8 mouse cellular contexts compared by ENCODE assay signal in genomic region chr1:171036550-171037324, GRCm38 (mm10). TPM values are rescaled to one million over a fixed set of nuclear protein-coding genes. Genes with fewer than 3 reads are reported as not detected.
DNase-seq lines count a peak whose midpoint lies in the region; ATAC-seq and TF ChIP-seq lines count a peak whose summit lies in the region.

No protein-coding gene starts in this region.

- ATAC-seq in heart, embryonic 13.5 days (ENCODE audit: extremely low read depth, insufficient number of reproducible peaks, low FRiP score, low TSS enrichment), result no peak
- no peak for ATAC-seq in kidney, postnatal 0 days (replicated peaks; ENCODE audit: low FRiP score, low read depth)
- no peak for ATAC-seq in stomach, embryonic 15.5 days (ENCODE audit: insufficient read depth, low FRiP score, low read depth)

- TF ChIP-seq POLR2A in liver, adult 2 months (IDR thresholded peaks at IDR 0.05; ENCODE audit: extremely low read depth, insufficient read depth, low read length), result no peak

- no peak for TF ChIP-seq CTCF in kidney, postnatal 0 days (IDR thresholded peaks at IDR 0.05; ENCODE audit: low read depth)
- TF ChIP-seq CTCF in liver, adult 2 months (IDR thresholded peaks at IDR 0.05; ENCODE audit: low read depth, low read length), result no peak

- peaks cover 54% of the 10 kb centered on the region for H3K4me1 ChIP-seq in erythroblast, embryonic 14.5 days (ENCODE audit: control insufficient read depth)
- H3K4me1 ChIP-seq in heart, embryonic 13.5 days, result peaks cover 17% of the 10 kb centered on the region; the same call in 1 of the 2 replicates
- H3K4me1 ChIP-seq in kidney, postnatal 0 days (replicated peaks; ENCODE audit: insufficient read depth, low read length), result no peaks in the 10 kb centered on the region
- H3K4me1 ChIP-seq in liver, adult 2 months (ENCODE audit: control insufficient read depth, insufficient read depth, low read length), result peaks cover 8% of the 10 kb centered on the region
- H3K4me1 ChIP-seq in stomach, embryonic 15.5 days, result 0 out of 2 replicates have a peak, but pooled peaks cover 6% of the 10 kb centered on the region

- DNase-seq in CD4-positive helper T cell, adult 2 months (ENCODE audit: low read depth, low spot score), result peak; percentile 83
- DNase-seq in brain, adult 2 months (ENCODE audit: low read depth, low spot score), result peak; percentile 90
- peak; percentile 79 for DNase-seq in kidney, postnatal 0 days (ENCODE audit: low spot score)
- DNase-seq in liver, adult 2 months (ENCODE audit: extremely low read depth, low read depth, low spot score), result peak; percentile 67
- DNase-seq in naive thymus-derived CD4-positive, alpha-beta T cell, adult 2 months (ENCODE audit: low read depth), result peak; percentile 91

- H3K79me2 ChIP-seq in liver, adult 2 months (ENCODE audit: control insufficient read depth, insufficient read depth, low read length), result no peaks in the 10 kb centered on the region

- H3K27ac ChIP-seq in heart, embryonic 13.5 days (replicated peaks), result no peak overlapping the region
- no peak overlapping the region for H3K27ac ChIP-seq in kidney, postnatal 0 days
- H3K27ac ChIP-seq in liver, adult 2 months (replicated peaks; ENCODE audit: insufficient read depth, low read depth, low read length), result no peak overlapping the region
- no peak overlapping the region for H3K27ac ChIP-seq in stomach, embryonic 15.5 days

- peak overlapping the region; percentile 88 for H3K4me2 ChIP-seq in heart, embryonic 13.5 days
- H3K4me2 ChIP-seq in kidney, postnatal 0 days (ENCODE audit: low read length), result peak overlapping the region; percentile 52
- H3K4me2 ChIP-seq in stomach, embryonic 15.5 days, result peak overlapping the region; percentile 52

- 3% methylated on average over 22 of the region's 22 CpGs for WGBS in heart, embryonic 13.5 days
- 3% methylated on average over 22 of the region's 22 CpGs for WGBS in kidney, postnatal 0 days
- 7% methylated on average over 22 of the region's 22 CpGs for WGBS in liver, adult 2 months
- WGBS in stomach, embryonic 15.5 days, result 3% methylated on average over 22 of the region's 22 CpGs

- H3K36me3 ChIP-seq in erythroblast, embryonic 14.5 days (ENCODE audit: control insufficient read depth), result no peaks in the 10 kb centered on the region
- no peaks in the 10 kb centered on the region for H3K36me3 ChIP-seq in heart, embryonic 13.5 days
- H3K36me3 ChIP-seq in kidney, postnatal 0 days (ENCODE audit: insufficient read depth, low read length), result no peaks in the 10 kb centered on the region
- no peaks in the 10 kb centered on the region for H3K36me3 ChIP-seq in liver, adult 2 months (ENCODE audit: control insufficient read depth, insufficient read depth, low read length)
- H3K36me3 ChIP-seq in stomach, embryonic 15.5 days, result no peaks in the 10 kb centered on the region

- H3K9me3 ChIP-seq in erythroblast, embryonic 14.5 days (ENCODE audit: control insufficient read depth, low read length), result no peaks in the 10 kb centered on the region
- H3K9me3 ChIP-seq in heart, embryonic 13.5 days, result no peaks in the 10 kb centered on the region
- no peaks in the 10 kb centered on the region for H3K9me3 ChIP-seq in kidney, postnatal 0 days (replicated peaks; ENCODE audit: low read length)
- no peaks in the 10 kb centered on the region for H3K9me3 ChIP-seq in stomach, embryonic 15.5 days

- H3K4me3 ChIP-seq in erythroblast, embryonic 14.5 days (replicated peaks), result peak overlapping the region; percentile 92
- H3K4me3 ChIP-seq in heart, embryonic 13.5 days, result peak overlapping the region; percentile 57
- peak overlapping the region; percentile 26 for H3K4me3 ChIP-seq in kidney, postnatal 0 days (replicated peaks; ENCODE audit: low read depth, low read length)
- no peak overlapping the region; the same call in 1 of the 2 replicates for H3K4me3 ChIP-seq in liver, adult 2 months (ENCODE audit: insufficient read depth, low read depth, low read length)
- H3K4me3 ChIP-seq in stomach, embryonic 15.5 days (replicated peaks), result peak overlapping the region; percentile 32

- peaks cover 29% of the 10 kb centered on the region for H3K27me3 ChIP-seq in erythroblast, embryonic 14.5 days (ENCODE audit: control insufficient read depth)
- peaks cover 29% of the 10 kb centered on the region for H3K27me3 ChIP-seq in heart, embryonic 13.5 days (replicated peaks)
- H3K27me3 ChIP-seq in kidney, postnatal 0 days (ENCODE audit: insufficient read depth, low read length), result peaks cover 4% of the 10 kb centered on the region; the same call in 1 of the 2 replicates
- no peaks in the 10 kb centered on the region for H3K27me3 ChIP-seq in liver, adult 2 months (ENCODE audit: control insufficient read depth, insufficient read depth, low read length)
- 0 out of 2 replicates have a peak, but pooled peaks cover 6% of the 10 kb centered on the region for H3K27me3 ChIP-seq in stomach, embryonic 15.5 days (replicated peaks)

- peak overlapping the region; percentile 59; the same call in 1 of the 2 replicates for H3K9ac ChIP-seq in heart, embryonic 13.5 days
- H3K9ac ChIP-seq in kidney, postnatal 0 days (ENCODE audit: low read depth, low read length), result no peak overlapping the region
- H3K9ac ChIP-seq in liver, adult 2 months (ENCODE audit: low read depth, low read length), result no peak overlapping the region
- no peak overlapping the region for H3K9ac ChIP-seq in stomach, embryonic 15.5 days

RNA-seq across cellular contexts. Expression of gene Fcgr4, which starts 18.0 kb away (rescaled TPM):
- polyA plus RNA-seq in erythroblast, embryonic 14.5 days (2012), result not detected in 2 replicates
- 0.37 and 0.85 TPM in 2 replicates for polyA plus RNA-seq in heart, embryonic 13.5 days (2015; fragmentation: Nextera tagmentation; extraction: Ambion mirVana)
- 2.0 and 2.3 TPM in 2 replicates for polyA plus RNA-seq in kidney, postnatal 0 days (2015; fragmentation: Nextera tagmentation; extraction: Ambion mirVana)
- 8.4 and 10.3 TPM in 2 replicates for total RNA-seq in liver, adult 2 months (2014; rRNA removed)
- 3.1 and 4.5 TPM in 2 replicates for polyA plus RNA-seq in liver, adult 2 months (2012; rRNA removed)
- 1.3 and 1.7 TPM in 2 replicates for polyA plus RNA-seq in stomach, embryonic 15.5 days (2015; fragmentation: Nextera tagmentation; extraction: Ambion mirVana)

RNA-seq across cellular contexts. Expression of gene Fcgr3, which starts 28.0 kb away (rescaled TPM):
- 0.06 TPM in 1 of 2 replicates, not detected in the other for polyA plus RNA-seq in erythroblast, embryonic 14.5 days (2012)
- 6.9 and 9.1 TPM in 2 replicates for polyA plus RNA-seq in heart, embryonic 13.5 days (2015; fragmentation: Nextera tagmentation; extraction: Ambion mirVana)
- polyA plus RNA-seq in kidney, postnatal 0 days (2015; fragmentation: Nextera tagmentation; extraction: Ambion mirVana), result 12.1 and 13.2 TPM in 2 replicates
- total RNA-seq in liver, adult 2 months (2014; rRNA removed), result 11.5 and 14.5 TPM in 2 replicates
- polyA plus RNA-seq in liver, adult 2 months (2012; rRNA removed), result 2.6 and 4.5 TPM in 2 replicates
- polyA plus RNA-seq in stomach, embryonic 15.5 days (2015; fragmentation: Nextera tagmentation; extraction: Ambion mirVana), result 18.7 and 18.8 TPM in 2 replicates
